Mouse (Mus musculus): Measurements from ENCODE around the gene Cobll1. TPM values are rescaled to one million over a fixed set of nuclear protein-coding genes. Genes with fewer than 3 reads are reported as not detected.

The Cobll1 gene
- total RNA-seq, 2 experiments from 2014 or later = 6.3 to 7.3 TPM

DNA sequence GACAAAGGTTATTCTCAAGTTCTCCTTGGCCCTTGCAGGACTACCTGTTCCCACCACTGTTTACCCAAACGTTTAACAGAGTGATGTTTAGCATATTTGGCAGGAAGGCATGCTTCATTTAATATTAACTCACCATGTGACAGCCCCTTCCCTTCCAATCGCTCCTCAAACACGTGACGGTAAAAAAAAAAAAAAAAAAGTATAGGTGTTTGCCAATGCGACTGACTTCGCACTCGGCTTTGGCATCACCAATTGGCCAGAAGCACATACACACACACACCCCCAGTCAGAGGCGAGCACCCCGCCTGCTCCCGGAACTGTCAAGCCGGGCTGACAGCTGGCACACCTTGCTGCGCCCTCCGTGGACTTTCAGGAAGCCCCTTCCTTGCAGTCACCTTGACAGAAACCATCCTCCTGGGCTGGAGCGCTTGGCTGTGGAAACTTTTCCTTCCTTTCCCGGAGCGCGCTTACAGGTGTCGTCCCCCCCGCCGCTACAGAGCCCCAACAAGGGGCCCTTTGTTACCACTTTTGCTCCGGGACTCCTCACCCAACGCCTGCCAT, 1.5 kb downstream of the Cobll1 start:
- peak in 1 of 2 experiments; percentile 3 for DNase-seq (ENCODE audit: low spot score in 2 of 2)

DNA sequence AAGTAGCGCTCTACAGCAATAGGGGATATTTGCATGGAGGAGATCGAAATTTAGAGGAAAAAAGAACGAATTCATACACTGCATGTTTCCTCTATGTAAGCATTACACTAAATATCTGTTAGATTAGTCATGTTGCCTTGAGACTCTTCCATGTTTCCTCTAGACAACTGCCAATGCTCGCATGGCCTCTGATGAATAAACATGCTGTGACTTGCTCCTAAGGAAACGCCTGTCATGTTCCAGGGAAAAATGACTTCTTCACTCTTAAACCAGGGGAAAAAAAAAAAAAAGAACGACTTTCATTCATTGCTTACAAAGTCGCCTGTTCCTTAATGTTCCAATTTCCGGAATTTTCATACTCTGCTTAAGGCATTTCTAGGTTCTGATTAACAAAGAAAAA, 2.1 kb downstream of the Cobll1 start:
- no peak for DNase-seq (ENCODE audit: low spot score in 2 of 2)

- DNase-seq (ENCODE audit: low spot score in 2 of 2) = no peak
Observed at GRCm38 (mm10) chr2:65236644-65237043, 2.6 kb downstream of the Cobll1 start.

- DNase-seq (ENCODE audit: low spot score in 2 of 2) = no peak
Observed at GRCm38 (mm10) chr2:65232756-65233535, 6.3 kb downstream of the Cobll1 start.

DNA sequence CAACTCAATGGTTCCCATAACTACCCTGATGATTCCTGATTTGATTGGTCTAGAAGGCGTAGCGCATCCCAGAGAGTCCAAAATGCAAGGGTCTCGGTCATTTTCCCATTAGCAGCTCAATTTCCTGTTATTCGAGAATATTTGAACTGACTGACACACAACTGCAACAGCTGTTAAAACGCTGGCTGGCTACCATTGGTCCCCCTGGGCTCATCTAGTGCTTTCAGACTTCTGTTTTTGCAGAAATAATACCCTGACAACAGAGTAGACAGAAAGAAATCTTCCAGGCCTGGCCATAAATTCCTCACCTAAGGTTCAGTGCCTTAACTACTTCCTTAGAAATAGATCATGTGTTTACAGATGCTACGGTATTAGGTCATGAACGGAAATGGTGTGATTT, 10.8 kb downstream of the Cobll1 start:
- no peak for DNase-seq (ENCODE audit: low spot score in 2 of 2)

- no peak for DNase-seq (ENCODE audit: low spot score in 2 of 2)
Observed at GRCm38 (mm10) chr2:65227898-65228290, 11.3 kb downstream of the Cobll1 start.

GRCm38 (mm10) chr2:65227154-65227897, 11.9 kb downstream of the Cobll1 start:
- DNase-seq (ENCODE audit: low spot score in 2 of 2) = no peak

- no peak for DNase-seq (ENCODE audit: low spot score in 2 of 2)
Observed at GRCm38 (mm10) chr2:65226494-65226893, 12.7 kb downstream of the Cobll1 start.

- DNase-seq (ENCODE audit: low spot score in 2 of 2) = no peak
Observed at GRCm38 (mm10) chr2:65223956-65224735, 15.1 kb downstream of the Cobll1 start.

DNA sequence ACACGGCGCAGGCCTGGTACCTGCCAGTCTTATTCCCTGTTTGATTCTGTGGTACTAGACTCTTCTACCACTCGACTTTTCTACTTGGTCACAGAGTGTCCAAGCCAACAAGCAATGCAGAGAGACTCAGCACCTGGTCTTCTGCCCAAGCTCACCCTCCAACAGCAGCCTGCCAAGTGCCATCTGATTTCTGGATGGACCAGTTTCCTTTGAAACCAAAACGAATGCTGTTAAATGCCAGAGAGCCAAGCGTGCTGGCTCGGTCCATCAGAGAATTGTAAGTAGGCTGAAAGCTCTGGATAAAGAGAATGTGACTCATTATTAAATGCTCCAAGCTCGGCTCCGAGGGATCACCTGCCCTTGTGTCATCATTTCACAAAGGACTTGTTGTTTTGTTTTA, 16.2 kb downstream of the Cobll1 start:
- DNase-seq (ENCODE audit: low spot score in 2 of 2) = no peak

DNA sequence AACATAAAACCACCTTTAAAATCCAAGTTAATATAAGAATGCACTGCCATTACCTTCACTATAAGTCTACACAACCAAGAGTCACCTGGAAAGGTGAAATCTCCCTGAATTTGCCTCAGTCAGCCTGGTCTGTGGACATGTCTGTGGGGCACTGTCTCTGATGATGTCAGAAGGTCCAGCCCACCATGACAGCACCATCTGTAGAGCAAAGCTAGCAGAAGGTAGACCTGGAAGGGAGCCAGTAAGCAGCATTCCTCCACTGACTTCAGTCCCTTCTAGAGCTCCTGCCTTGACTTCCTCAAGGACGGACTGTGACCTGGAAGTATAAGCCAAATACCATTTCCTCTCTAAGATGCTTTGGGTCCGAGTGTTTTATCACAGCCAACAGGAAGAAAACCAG, 17.6 kb downstream of the Cobll1 start:
- no peak for DNase-seq (ENCODE audit: low spot score in 2 of 2)

DNA sequence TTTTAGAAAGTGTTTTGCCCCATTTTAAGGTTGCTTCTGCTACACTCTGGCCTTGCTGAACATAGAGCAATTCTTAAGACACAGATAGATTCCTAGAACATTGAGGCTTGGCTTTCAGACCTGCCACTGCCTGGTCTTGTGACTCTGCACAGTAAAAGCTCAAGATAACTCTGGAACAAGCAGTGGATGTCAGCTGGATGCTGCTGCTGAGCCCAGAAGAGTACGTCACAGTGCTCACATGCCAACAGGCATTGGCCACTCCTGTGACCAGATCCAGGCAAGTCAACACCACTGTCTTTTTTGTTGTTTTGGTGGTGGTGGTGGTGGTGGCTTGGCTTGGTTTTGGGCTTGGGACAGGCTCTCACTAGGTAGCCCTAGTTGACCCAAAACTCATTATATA, 18.6 kb downstream of the Cobll1 start:
- DNase-seq (ENCODE audit: low spot score in 2 of 2) = no peak

GRCm38 (mm10) chr2:65219375-65220135, 19.6 kb downstream of the Cobll1 start:
- DNase-seq (ENCODE audit: low spot score in 2 of 2) = no peak

DNA sequence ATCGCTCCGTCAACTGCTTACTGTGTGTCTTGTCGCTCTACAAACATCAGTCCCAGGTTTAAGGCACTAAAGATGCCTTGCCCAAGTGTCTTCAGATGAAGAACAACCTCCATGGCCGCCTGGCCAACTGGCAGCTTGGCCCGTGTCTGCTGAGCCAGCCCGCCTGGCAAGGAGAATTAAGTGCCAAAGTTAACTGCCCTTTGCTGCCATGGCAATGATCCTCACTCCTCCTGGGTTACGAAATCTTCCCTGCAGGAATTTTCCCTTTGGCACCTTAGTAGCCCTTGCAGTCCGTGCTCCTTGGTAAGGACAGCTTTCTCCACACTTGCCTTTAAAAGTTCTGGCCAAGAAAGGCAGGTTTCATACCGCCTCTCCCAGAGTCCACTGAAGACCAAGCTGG, 20.9 kb downstream of the Cobll1 start:
- no peak for DNase-seq (ENCODE audit: low spot score in 2 of 2)

DNA sequence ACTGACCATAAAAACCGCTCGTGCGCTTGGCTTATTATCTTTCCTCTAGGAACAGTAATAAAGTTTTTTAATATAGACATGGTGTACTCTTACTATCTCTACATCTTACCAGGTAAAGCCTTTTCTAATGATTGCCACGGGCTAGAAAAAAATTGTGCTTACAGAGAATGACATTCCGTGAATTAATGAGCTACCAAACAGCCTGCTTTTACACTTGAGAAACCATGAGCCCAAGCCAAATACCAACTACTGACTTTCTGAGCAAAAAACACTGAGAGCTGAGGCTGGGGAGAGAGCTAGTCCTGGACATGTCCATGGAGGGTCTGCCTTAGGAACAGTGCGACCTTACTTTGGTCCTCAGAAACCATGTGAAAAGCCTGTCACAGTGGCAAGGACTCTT, 21.5 kb downstream of the Cobll1 start:
- DNase-seq (ENCODE audit: low spot score in 2 of 2) = no peak

DNA sequence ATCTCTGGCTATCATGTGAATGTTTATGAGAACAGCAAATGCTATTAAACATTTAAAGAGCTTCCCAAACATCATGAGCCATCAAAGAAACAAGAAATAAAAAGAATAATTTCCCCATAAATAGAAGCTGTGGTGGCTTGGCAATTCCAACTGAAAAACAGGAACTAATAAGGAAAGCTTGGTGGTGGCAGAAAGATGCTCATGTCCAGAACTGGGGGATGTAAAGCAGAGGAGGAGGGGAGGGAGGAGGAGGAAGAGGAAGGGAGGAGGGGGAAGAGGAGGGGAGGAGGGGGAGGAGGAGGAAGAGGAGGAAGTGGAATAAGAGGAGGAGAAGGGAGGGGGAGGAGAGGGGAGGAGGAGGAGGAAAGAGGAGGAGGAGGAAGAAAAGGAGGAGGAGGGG, 23.0 kb downstream of the Cobll1 start:
- DNase-seq (ENCODE audit: low spot score in 2 of 2) = no peak

DNA sequence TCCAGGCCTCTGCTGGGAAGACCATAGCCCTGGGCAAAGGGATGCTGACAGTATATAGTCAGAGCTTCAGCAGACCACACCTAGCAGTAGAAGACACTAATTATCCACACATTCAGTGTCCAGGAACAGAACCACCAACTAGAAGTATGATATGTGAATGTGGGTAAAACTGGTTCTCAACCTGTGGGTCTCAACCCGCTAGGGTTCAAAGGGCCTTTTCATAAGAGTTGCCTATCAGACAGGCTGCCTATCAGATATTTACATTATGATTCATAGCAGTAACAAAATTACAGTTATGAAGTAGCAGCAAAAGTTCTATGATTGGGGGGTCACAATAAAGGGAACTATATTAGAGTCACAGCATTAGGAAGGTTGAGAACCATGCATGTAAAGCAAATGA, 24.6 kb downstream of the Cobll1 start:
- DNase-seq (ENCODE audit: low spot score in 2 of 2) = no peak

DNA sequence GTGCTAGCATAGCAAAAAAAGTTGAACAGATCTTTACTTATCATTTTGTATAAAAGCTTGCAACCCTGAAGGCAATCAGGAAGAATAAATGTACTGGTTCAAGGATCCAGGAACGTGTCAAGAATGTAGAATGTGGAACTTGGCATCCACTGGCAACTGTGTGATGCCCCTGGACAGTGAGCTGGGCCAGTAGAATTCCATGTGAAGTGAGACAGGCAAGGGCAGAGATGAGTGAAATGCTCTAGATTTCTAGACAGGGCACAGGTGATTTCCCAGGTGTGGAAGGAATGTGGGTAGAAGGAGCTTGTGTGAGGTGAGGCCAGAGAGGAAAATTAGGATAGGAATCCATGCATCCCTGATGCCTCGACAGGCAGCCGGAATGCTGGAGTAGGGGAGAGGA, 25.5 kb downstream of the Cobll1 start:
- DNase-seq (ENCODE audit: low spot score in 2 of 2) = no peak

DNA sequence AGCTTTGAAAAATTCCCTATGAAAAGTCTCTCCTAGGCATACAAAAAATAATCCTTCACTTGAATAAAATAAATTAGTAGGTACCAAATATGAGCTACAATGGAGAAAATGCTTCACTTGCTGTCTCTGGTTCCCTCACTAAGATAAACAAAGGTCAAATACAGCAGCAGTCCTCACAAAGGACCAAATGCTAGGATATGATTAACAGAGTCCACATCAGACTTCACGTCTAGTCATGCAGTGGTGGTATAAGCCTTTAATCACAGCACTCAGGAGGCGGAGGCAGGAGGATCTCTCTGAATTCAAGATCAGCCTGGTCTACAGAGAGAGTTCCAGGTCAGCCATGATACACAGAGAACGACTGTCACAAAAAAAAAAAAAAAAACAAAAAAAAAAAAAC, 27.6 kb downstream of the Cobll1 start:
- no peak for DNase-seq (ENCODE audit: low spot score in 2 of 2)

- DNase-seq (ENCODE audit: low spot score in 2 of 2) = no peak
Observed at GRCm38 (mm10) chr2:65207750-65208149, 31.5 kb downstream of the Cobll1 start.

DNA sequence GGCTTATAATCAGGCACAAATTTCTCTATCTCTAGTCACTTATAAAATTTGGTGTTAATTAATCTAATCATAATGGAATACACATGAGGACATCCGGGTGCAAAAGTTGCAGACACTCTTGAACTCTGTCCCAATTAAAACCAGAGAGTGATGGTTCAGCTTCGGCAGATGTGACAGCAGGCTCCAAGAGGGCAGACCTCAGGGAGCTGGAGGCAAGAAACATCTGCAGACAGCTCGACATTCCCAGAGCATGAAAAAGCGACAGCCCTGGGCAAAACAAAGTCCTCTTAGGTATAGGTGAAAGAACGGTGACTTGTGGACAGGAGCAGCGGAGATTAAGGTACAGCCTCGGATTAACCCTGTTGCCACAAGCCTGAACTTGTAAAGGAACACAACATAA, 35.5 kb downstream of the Cobll1 start:
- no peak for DNase-seq (ENCODE audit: low spot score in 2 of 2)

Data from left cerebral cortex, adult 18-20 months (tissue).